Mouse (Mus musculus) G1E (cell line): ENCODE results near the gene Magoh.

Experiments used
- CTCF ChIP-seq: IDR thresholded peaks from 2 replicates; pipeline ENCODE4 v1.5.1; 2012; ENCODE audit warnings: low read depth, low read length, inconsistent platforms, mixed read lengths
- TAL1 ChIP-seq: conservative IDR thresholded peaks from 2 replicates; pipeline ENCODE4 v1.6.1; 2012; ENCODE audit warnings: low read depth, low read length, inconsistent platforms, mixed read lengths

- TF ChIP-seq CTCF (no peak), TAL1 (no peak)
Observed at GRCm38 (mm10) chr4:107850091-107850490, 29.5 kb upstream of the Magoh start.
